Mouse (Mus musculus) gastrocnemius, postnatal 10 days (tissue): ENCODE results near the gene Uggt2. TPM values are rescaled to one million over a fixed set of nuclear protein-coding genes. Genes with fewer than 3 reads are reported as not detected.

Experiments
- DNase-seq: peaks from one replicate; pipeline ENCODE4 v3.0.0; 2021; ENCODE audit warnings: mixed read lengths
- long read RNA-seq, 2 experiments: library from polyadenylated mRNA; stranded (forward); transcript quantifications; one replicate each; pipeline ENCODE4 v2.0.0; 2021
- total RNA-seq, 2 experiments: library from RNA; stranded (reverse); gene quantifications; 2 replicates each; pipeline ENCODE4 v1.2.3; 2021

Uggt2 gene
- 10 to 100 TPM in 1 of 2 experiments, 1 to 10 TPM in 1; 7.8 to 10.7 TPM for total RNA-seq
- long read RNA-seq, experiment 1, full-length matches to known transcripts: 7 of 7 reads
- long read RNA-seq, experiment 1, partial matches to known transcripts: 0 of 7 reads
- long read RNA-seq, experiment 1, other reads (novel, unspliced or antisense): 0 of 7 reads
- long read RNA-seq, experiment 2, full-length matches to known transcripts: 5 of 8 reads
- long read RNA-seq, experiment 2, partial matches to known transcripts: 1 of 8 reads
- long read RNA-seq, experiment 2, other reads (novel, unspliced or antisense): 2 of 8 reads

DNA sequence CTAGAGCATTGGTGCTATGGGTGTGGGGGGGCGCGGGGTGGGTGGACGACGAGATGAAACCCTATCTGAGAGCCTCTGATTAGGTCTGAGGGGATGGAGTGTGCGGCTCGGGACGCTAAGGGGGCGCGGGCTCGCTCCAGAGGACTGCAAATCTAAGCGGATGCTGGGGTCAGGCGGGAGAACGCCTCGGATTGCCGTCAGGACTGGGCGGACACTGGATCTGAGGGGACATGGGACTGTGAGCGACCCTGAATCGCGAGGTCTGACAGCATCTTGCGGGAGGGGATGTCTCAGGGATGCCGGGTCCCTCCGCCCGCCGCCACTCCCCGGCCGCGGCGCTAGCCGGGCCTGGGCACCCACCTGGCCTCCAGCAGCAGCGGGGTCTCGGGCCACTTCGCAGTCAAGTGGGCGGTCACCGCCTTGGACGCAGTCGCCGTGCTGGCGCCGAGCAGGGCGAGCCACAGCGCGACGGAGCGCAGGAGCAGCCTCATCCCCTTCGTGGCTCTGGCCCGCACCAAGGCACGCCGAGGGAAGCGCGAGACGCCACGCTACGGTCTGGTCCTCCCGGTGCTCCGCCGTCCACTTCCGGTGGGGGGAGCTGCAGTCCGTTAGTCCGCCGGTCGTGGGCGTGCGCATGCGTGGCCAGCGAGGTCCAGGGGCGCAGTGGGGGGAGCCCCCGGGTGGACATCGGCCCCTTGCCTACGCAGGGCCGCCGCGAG is at the start of gene Uggt2:
TSS of gene Uggt2 (minus strand) at position 580 of the 719 bp plus-strand sequence.
- peak; percentile 88 for DNase-seq

DNA sequence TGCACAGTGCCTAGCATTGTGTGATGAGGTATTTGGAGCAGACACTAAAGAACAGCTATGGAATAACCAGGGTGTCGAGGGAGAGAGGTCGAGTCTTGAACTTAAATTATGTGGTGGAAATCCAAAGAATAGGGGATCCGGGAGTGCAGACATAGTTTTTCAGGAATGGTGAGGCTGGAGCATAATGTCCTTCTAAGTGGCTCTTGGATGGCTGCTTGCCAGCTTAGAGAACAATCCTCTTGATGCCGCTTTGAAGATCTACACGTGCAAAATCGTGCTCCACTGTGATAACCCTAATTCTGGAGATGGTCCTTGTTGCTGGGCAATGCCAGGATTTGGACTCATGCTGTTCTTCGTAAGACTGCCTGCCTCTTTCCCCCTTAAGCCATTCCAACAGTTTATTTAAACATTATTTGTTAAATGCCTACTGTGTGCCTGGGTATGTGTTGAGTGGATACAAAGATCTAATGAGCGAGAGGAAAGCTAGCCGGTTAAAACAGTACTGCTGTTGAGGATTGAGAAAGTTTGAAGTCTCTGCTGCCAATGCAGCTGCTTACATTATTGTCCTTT is 40.2 kb upstream of the Uggt2 start:
- no peak for DNase-seq

DNA sequence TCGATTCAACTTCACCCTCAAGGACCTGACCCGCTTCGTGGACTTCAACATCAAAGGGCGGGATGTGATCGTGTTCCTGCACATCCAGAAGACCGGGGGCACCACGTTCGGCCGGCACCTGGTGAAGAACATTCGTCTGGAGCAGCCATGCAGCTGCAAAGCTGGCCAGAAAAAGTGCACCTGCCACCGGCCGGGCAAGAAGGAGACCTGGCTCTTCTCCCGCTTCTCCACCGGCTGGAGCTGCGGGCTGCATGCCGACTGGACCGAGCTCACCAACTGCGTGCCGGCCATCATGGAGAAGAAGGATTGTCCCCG is 39.5 kb upstream of the Uggt2 start:
- peak; percentile 13 for DNase-seq

DNA sequence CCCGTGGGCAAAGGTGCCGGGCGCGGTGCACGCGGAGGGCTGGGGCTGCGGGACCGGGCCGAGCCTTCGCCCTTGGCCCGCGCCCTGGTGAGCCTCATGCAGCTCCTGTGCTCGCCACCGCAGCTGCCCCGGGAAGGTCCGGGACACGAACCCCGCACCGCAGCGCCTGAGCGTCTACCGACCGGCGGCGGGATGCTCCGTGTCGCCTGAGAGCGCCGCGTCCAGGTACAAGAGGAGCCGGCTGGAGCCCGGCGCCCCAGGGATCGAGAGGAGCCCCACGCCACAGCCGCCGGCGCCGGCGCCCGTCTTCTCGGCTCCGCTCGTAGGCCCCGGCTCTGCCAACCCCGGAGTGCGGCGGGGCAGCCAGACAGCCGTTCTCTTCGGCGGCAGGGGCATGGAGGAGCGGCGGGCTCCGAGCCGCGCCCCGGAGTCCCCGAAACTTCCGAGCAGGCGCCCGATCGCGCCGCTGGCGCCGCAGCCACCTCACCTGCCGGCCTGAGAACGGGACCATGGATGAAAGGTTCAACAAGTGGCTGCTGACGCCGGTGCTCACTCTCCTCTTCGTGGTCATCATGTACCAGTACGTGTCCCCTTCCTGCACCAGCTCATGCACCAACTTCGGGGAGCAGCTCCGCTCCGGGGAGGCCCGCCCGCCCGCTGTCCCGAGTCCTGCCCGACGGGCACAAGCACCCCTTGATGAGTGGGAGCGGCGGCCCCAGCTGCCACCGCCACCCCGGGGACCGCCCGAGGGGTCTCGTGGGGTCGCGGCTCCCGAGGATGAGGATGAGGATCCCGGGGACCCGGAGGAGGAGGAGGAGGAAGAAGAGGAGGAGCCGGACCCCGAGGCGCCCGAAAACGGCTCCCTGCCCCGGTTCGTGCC is 38.9 kb upstream of the Uggt2 start, which contains the start of gene Hs6st3:
TSS of gene Hs6st3 (plus strand) at position 436 of the 880 bp plus-strand sequence.
- peak; percentile 46 for DNase-seq

- DNase-seq: no peak
These were observed 38.3 kb upstream of the Uggt2 start for GRCm38 (mm10) chr14:119137512-119137905.

DNA sequence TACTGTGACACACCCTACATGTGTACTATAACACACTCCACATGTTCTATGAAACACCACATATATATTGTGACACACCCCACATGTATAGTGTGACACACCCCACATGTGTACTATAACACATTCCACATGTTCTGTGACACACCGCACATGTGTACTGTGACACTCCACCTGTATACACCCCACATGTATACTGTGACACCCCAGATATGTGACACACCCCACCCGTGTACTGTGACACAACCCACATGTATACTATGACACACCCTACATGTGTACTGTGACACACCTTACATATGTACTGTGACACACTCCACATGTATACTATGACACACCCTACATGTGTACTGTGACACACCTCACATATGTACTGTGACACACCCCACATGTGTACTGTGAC is 28.1 kb upstream of the Uggt2 start:
- DNase-seq: no peak

GRCm38 (mm10) chr14:119125840-119126239 is 26.6 kb upstream of the Uggt2 start:
- DNase-seq: no peak

GRCm38 (mm10) chr14:119124061-119124460 is 24.8 kb upstream of the Uggt2 start:
- DNase-seq: no peak

DNA sequence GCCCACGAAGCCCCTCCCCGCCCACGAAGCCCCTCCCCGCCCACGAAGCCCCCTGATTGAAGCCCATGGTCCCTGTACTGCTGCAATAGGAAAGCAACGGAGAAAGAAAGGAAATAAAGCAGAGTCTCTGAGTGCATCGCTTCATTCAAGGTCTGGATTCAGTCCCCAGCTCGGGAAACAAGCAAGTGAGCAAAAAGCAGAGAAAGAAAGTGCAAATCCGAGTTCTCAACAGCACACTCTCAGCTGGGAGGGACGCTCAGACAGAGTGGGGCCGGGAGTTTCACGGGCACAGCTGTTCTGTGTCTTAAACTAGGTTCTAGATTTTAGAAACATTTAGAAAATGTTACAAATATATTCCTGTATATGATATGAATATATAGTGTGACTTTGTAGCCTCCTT is 24.4 kb upstream of the Uggt2 start:
- DNase-seq: no peak

- no peak for DNase-seq
These were observed 13.3 kb upstream of the Uggt2 start for GRCm38 (mm10) chr14:119112558-119112957.

GRCm38 (mm10) chr14:119109776-119110218 is 10.6 kb upstream of the Uggt2 start:
- DNase-seq: no peak

DNA sequence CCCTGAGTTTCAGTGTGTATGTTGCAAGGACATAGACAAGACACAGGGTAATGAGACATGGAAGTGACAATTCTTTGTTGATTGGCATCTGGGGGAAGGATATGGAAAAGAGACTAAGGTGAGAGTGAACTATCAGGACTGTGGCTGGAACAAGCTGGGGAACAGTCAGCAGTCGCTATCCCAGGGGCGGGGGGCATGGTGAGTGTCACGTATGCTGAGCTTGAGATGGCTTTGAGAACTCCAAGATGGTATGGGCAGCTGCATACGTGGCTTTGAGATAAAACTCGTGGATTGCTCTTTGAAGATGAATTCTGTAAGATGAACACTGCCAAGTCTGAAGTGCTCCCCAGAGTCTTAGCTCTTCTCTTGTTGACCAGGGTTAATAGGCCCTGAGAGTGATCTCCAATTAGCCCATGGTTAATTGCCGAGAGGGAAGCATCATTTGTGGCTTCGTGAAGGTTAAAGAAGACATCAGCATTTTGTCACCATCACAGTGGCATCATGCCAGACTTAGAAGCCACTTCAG is 9.6 kb upstream of the Uggt2 start:
- no peak for DNase-seq

DNA sequence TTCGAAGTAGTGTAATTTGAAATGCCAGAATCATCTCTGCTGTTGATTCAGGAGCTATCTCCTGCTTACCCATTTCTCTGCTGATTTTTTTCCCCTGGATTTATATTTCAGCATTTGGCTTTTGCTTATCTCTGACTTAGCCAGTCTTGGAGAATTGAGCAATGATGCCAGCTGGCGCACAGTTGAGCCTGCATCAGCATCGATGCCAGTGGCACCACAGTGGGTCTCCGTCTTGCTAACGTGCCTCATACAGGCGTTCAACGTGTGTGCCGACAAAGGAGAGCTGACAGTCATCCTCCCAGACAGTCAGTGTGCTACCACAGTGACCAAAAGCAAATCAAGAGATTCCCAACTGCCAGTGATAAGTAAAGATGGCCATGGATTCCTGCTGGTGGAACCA is 8.4 kb upstream of the Uggt2 start:
- no peak for DNase-seq

GRCm38 (mm10) chr14:119099570-119099891 is 301 bp upstream of the Uggt2 start:
- no peak for DNase-seq

- DNase-seq: no peak
These were observed 37.4 kb downstream of the Uggt2 start for GRCm38 (mm10) chr14:119061811-119062210.

DNA sequence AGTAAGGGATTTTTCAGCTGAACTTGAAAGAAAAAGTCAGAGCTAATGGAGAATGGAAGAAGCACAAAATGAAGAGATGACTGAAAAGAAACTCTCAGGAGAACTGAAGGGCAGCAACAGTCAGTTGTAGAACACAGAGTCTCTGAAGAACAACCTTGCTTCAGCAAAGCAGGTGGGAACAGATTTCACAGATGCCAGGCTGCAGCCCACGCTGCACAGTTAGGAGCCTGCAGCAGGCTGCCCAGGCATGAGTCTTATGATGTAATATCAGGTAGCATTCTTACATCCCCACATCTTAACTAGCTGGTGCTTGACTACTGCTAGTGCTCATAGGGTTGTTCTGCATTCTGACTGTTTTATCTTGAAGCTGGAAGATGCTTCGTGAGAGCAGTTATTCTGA is 38.5 kb downstream of the Uggt2 start:
- DNase-seq: no peak

- no peak for DNase-seq
These were observed 42.2 kb downstream of the Uggt2 start for GRCm38 (mm10) chr14:119057014-119057413.

DNA sequence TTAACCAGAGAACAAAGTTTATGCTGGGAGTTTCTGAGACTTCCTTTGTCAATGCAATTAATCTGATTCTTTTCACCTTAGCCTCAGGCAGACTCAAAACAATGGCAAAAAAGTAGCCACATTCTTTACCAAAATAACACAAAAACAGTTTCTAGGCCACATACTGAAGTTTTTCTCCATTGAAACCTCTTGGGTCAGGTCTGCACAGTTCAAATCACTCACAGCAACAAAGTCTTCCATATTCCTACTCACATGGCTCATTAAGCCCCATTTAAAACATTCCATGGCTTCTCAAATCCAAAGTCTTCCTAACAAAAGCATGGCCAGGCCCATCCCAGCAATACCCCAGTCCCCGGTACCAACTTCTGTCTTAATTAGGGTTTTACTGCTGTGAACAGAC is 46.3 kb downstream of the Uggt2 start:
- DNase-seq: no peak

DNA sequence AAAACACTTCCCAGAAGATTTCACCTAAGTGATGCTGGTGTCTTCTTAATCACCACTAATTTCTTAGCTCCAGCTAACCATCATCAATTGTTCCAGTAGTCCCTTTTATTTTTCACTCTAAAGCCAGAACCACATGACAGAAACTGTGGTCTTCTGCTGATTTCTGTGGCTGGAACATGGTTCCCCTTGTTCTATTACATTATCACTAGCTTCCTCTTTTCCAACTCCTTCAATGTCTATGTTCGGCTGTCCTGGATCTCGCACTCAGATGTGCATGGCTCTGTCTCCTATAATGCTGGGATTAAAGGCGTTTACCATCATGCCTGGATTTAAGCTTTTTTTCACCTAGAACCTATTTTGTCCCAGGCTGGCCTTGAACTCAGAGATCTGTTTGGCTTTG is 46.9 kb downstream of the Uggt2 start:
- DNase-seq: no peak

GRCm38 (mm10) chr14:119043765-119044164 is 55.5 kb downstream of the Uggt2 start:
- DNase-seq: no peak

DNA sequence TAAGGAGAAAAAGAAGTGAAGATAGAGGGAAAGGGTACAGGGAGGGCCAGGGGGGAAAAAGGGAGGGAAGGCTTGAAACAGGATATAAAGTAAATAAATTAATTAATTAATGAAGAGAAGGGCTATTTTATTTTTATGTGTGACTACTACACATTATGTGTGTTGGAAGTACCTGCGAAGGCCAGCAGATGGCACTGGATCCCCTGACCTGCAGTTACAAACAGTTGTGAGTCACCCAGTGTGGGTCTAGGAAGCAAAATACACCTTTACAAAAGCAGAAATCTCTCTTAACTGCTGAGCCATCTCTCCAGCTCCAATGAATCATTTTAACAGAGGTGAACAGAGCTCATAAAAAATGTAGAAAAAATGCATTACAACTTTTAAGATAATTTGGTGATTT is 59.0 kb downstream of the Uggt2 start:
- DNase-seq: peak; percentile 27

GRCm38 (mm10) chr14:119037755-119038154 is 61.5 kb downstream of the Uggt2 start:
- no peak for DNase-seq
